Comparison of ENCODE assay signal across 8 mouse cellular contexts in the genomic region with DNA sequence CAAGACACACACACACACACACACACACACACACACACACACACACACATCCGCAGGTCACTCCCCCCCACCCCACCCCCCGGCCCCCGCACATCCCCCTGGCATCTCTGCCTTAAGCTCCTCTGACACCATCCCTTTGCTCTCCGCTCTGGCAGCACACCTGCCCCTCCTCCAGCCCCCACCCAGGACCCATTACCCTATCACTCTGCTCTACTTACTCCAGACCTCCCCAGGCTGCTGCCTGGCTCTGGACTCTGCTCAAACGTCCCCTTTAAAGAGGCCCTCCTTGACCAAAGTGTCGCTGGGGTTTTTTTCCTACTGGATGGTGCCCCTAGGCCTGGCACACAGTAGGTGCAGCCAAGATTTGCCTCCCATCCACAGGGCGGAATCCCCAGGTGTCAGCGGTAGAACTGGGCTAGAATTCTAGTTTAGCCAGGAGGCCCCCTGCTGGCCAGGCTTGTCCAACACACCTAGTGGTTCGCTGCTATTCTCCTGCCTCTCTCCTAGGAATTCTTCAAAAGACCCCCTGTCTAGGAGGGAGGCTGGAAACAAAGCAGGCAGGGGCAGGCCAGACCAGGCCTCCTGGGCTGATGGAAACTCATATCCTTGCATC. TPM values are rescaled to one million over a fixed set of nuclear protein-coding genes. Genes with fewer than 3 reads are reported as not detected.
DNase-seq lines count a peak whose midpoint lies in the region; ATAC-seq and TF ChIP-seq lines count a peak whose summit lies in the region.

No protein-coding gene starts in this region.

- 0 out of 2 replicates have a peak, but pooled peaks have one; percentile 9 for TF ChIP-seq EP300 in ES-Bruce4 (IDR thresholded peaks at IDR 0.05; ENCODE audit: insufficient read depth, low read depth, low read length)

- H3K79me2 ChIP-seq in liver, adult 2 months (ENCODE audit: control insufficient read depth, insufficient read depth, low read length), result no peaks in the 10 kb centered on the region

- no peaks in the 10 kb centered on the region for H3K4me1 ChIP-seq in ES-Bruce4 (ENCODE audit: control insufficient read depth, insufficient read depth, low read length)
- H3K4me1 ChIP-seq in forebrain, postnatal 0 days (ENCODE audit: insufficient read depth), result no peaks in the 10 kb centered on the region
- no peaks in the 10 kb centered on the region for H3K4me1 ChIP-seq in hindbrain, embryonic 16.5 days (ENCODE audit: control insufficient read depth, insufficient read depth, low read depth, low read length)
- peaks cover 6% of the 10 kb centered on the region; the same call in 1 of the 2 replicates for H3K4me1 ChIP-seq in liver, adult 2 months (ENCODE audit: control insufficient read depth, insufficient read depth, low read length)
- H3K4me1 ChIP-seq in neural tube, embryonic 11.5 days (ENCODE audit: control insufficient read depth, insufficient read depth, low read length), result no peaks in the 10 kb centered on the region

- TF ChIP-seq POLR2A in ES-Bruce4 (IDR thresholded peaks at IDR 0.05; ENCODE audit: insufficient read depth, low read length), result no peak
- TF ChIP-seq POLR2A in liver, adult 2 months (IDR thresholded peaks at IDR 0.05; ENCODE audit: extremely low read depth, insufficient read depth, low read length), result no peak

- peak; percentile 45; the same call in 1 of the 2 replicates for ATAC-seq in forebrain, postnatal 0 days
- ATAC-seq in hindbrain, embryonic 16.5 days, result peak; percentile 35; the same call in 1 of the 2 replicates
- ATAC-seq in neural tube, embryonic 11.5 days (ENCODE audit: insufficient read depth, low FRiP score, low TSS enrichment), result peak; percentile 35; the same call in 1 of the 2 replicates

- TF ChIP-seq CTCF in ES-Bruce4 (IDR thresholded peaks at IDR 0.05; ENCODE audit: low read depth, low read length), result peak; percentile 78
- TF ChIP-seq CTCF in forebrain, postnatal 0 days (IDR thresholded peaks at IDR 0.05; ENCODE audit: low read depth), result peak; percentile 83
- peak; percentile 85 for TF ChIP-seq CTCF in liver, adult 2 months (IDR thresholded peaks at IDR 0.05; ENCODE audit: low read depth, low read length)

- H3K9me3 ChIP-seq in ES-Bruce4 (replicated peaks; ENCODE audit: control insufficient read depth, insufficient read depth, low read length, poor library complexity, severe bottlenecking), result no peaks in the 10 kb centered on the region
- no peaks in the 10 kb centered on the region for H3K9me3 ChIP-seq in forebrain, postnatal 0 days (ENCODE audit: low read length)
- H3K9me3 ChIP-seq in hindbrain, embryonic 16.5 days (ENCODE audit: control insufficient read depth, low read length), result no peaks in the 10 kb centered on the region
- no peaks in the 10 kb centered on the region for H3K9me3 ChIP-seq in neural tube, embryonic 11.5 days (ENCODE audit: control insufficient read depth, low read length)

- H3K9ac ChIP-seq in ES-Bruce4 (ENCODE audit: low read depth, poor library complexity, severe bottlenecking), result no peak overlapping the region
- no peak overlapping the region for H3K9ac ChIP-seq in forebrain, postnatal 0 days
- no peak overlapping the region; the same call in 1 of the 2 replicates for H3K9ac ChIP-seq in hindbrain, embryonic 16.5 days (ENCODE audit: low read depth, low read length)
- H3K9ac ChIP-seq in liver, adult 2 months (ENCODE audit: low read depth, low read length), result no peak overlapping the region
- H3K9ac ChIP-seq in neural tube, embryonic 11.5 days (ENCODE audit: low read length), result no peak overlapping the region

- DNase-seq in 3T3-L1 (ENCODE audit: low read depth, low spot score), result peak; percentile 84
- DNase-seq in cerebellum, adult 11-12 months, result peak; percentile 64
- peak; percentile 77 for DNase-seq in forebrain, postnatal 0 days
- DNase-seq in liver, adult 2 months (ENCODE audit: extremely low read depth, low read depth, low spot score), result no peak
- DNase-seq in neural tube, embryonic 11.5 days (ENCODE audit: low spot score), result peak; percentile 74
- DNase-seq in thymus, postnatal 25 days, result peak; percentile 78

- H3K4me3 ChIP-seq in ES-Bruce4 (ENCODE audit: low read depth, low read length), result no peak overlapping the region
- H3K4me3 ChIP-seq in forebrain, postnatal 0 days (ENCODE audit: low read depth, low read length), result no peak overlapping the region
- H3K4me3 ChIP-seq in hindbrain, embryonic 16.5 days (ENCODE audit: low read length), result no peak overlapping the region
- H3K4me3 ChIP-seq in liver, adult 2 months (ENCODE audit: insufficient read depth, low read depth, low read length), result no peak overlapping the region
- no peak overlapping the region for H3K4me3 ChIP-seq in neural tube, embryonic 11.5 days (ENCODE audit: low read depth, low read length)

- no peaks in the 10 kb centered on the region for H3K36me3 ChIP-seq in ES-Bruce4 (ENCODE audit: control insufficient read depth, insufficient read depth, low read length, poor library complexity, severe bottlenecking)
- H3K36me3 ChIP-seq in forebrain, postnatal 0 days (ENCODE audit: insufficient read depth), result no peaks in the 10 kb centered on the region
- no peaks in the 10 kb centered on the region for H3K36me3 ChIP-seq in hindbrain, embryonic 16.5 days (ENCODE audit: control insufficient read depth, insufficient read depth, low read length)
- no peaks in the 10 kb centered on the region for H3K36me3 ChIP-seq in liver, adult 2 months (ENCODE audit: control insufficient read depth, insufficient read depth, low read length)
- no peaks in the 10 kb centered on the region for H3K36me3 ChIP-seq in neural tube, embryonic 11.5 days (ENCODE audit: control insufficient read depth, insufficient read depth, low read length)

- no peaks in the 10 kb centered on the region for H3K27me3 ChIP-seq in ES-Bruce4 (ENCODE audit: control insufficient read depth, insufficient read depth, low read length, poor library complexity, severe bottlenecking)
- H3K27me3 ChIP-seq in forebrain, postnatal 0 days (ENCODE audit: insufficient read depth, low read length), result no peaks in the 10 kb centered on the region
- H3K27me3 ChIP-seq in hindbrain, embryonic 16.5 days (replicated peaks; ENCODE audit: control insufficient read depth, insufficient read depth, low read length), result no peaks in the 10 kb centered on the region
- H3K27me3 ChIP-seq in liver, adult 2 months (ENCODE audit: control insufficient read depth, insufficient read depth, low read length), result no peaks in the 10 kb centered on the region
- no peaks in the 10 kb centered on the region for H3K27me3 ChIP-seq in neural tube, embryonic 11.5 days (ENCODE audit: control insufficient read depth, insufficient read depth, low read length)

- H3K27ac ChIP-seq in ES-Bruce4 (ENCODE audit: insufficient read depth, low read length), result no peak overlapping the region
- no peak overlapping the region for H3K27ac ChIP-seq in forebrain, postnatal 0 days (ENCODE audit: low read depth, low read length)
- no peak overlapping the region for H3K27ac ChIP-seq in hindbrain, embryonic 16.5 days (ENCODE audit: low read depth, low read length)
- H3K27ac ChIP-seq in liver, adult 2 months (replicated peaks; ENCODE audit: insufficient read depth, low read depth, low read length), result no peak overlapping the region
- no peak overlapping the region for H3K27ac ChIP-seq in neural tube, embryonic 11.5 days (ENCODE audit: low read depth, low read length)

- WGBS in forebrain, postnatal 0 days, result 27% methylated on average over 9 of the region's 9 CpGs
- 29% methylated on average over 9 of the region's 9 CpGs for WGBS in hindbrain, embryonic 16.5 days
- WGBS in liver, adult 2 months, result 19% methylated on average over 9 of the region's 9 CpGs
- WGBS in neural tube, embryonic 11.5 days, result under 1% methylated on average over 6 of the region's 9 CpGs

- no peak overlapping the region for H3K4me2 ChIP-seq in forebrain, postnatal 0 days (ENCODE audit: low read depth)
- H3K4me2 ChIP-seq in hindbrain, embryonic 16.5 days (ENCODE audit: low read length), result no peak overlapping the region
- no peak overlapping the region for H3K4me2 ChIP-seq in neural tube, embryonic 11.5 days (ENCODE audit: low read depth)

RNA-seq across cellular contexts. Expression of a gene that starts 12.9 kb away (rescaled TPM):
- 5.8 and 7.6 TPM in 2 replicates for polyA plus RNA-seq in ES-Bruce4 (2011; ENCODE audit: insufficient read depth, insufficient read length, low read depth, missing spikeins)
- total RNA-seq in forebrain, postnatal 0 days (2014; rRNA removed), result 44.1 and 63.3 TPM in 2 replicates
- polyA plus RNA-seq in forebrain, postnatal 0 days (2015; fragmentation: Nextera tagmentation; extraction: Ambion mirVana), result 16.9 and 17.6 TPM in 2 replicates
- polyA plus RNA-seq in hindbrain, embryonic 16.5 days (2015; fragmentation: Nextera tagmentation; extraction: Ambion mirVana), result 8.5 and 10.5 TPM in 2 replicates
- total RNA-seq in liver, adult 2 months (2014; rRNA removed), result 12.4 and 17.4 TPM in 2 replicates
- 12.1 and 18.4 TPM in 2 replicates for polyA plus RNA-seq in liver, adult 2 months (2012; rRNA removed)
- polyA plus RNA-seq in neural tube, embryonic 11.5 days (2014; fragmentation: Nextera tagmentation; extraction: Ambion mirVana), result 23.8 and 28.7 TPM in 2 replicates
